Mouse (Mus musculus) neural tube, embryonic 12.5 days (tissue): ENCODE measurements around the gene Fgf13. TPM values are rescaled to one million over a fixed set of nuclear protein-coding genes. Genes with fewer than 3 reads are reported as not detected.

Experiments
- ATAC-seq: fragments of 200-750 bp; cut with Nextera tagmentation; 2 replicates; pipeline ENCODE4 v1.8.0; 2017; ENCODE audit warnings: low read depth, mild to moderate bottlenecking, moderate TSS enrichment, moderate library complexity; ENCODE audit not compliant: low FRiP score
- H3K27ac ChIP-seq: fragments of 300-500 bp; sonication (generic); 2 replicates; pipeline ENCODE4 v1.5.1; 2016
- H3K27me3 ChIP-seq: fragments of 300-500 bp; sonication (generic); replicated peaks from 2 replicates; pipeline ENCODE4 v1.6.1; 2016; ENCODE audit warnings: mild to moderate bottlenecking
- H3K36me3 ChIP-seq: fragments of 300-500 bp; sonication (generic); 2 replicates; pipeline ENCODE4 v1.6.1; 2016; ENCODE audit warnings: mild to moderate bottlenecking
- H3K4me1 ChIP-seq: fragments of 300-500 bp; sonication (generic); 2 replicates; pipeline ENCODE4 v1.6.1; 2016
- H3K4me2 ChIP-seq: fragments of 300-500 bp; sonication (generic); replicated peaks from 2 replicates; pipeline ENCODE4 v1.6.1; 2016; ENCODE audit warnings: mild to moderate bottlenecking
- H3K4me3 ChIP-seq: fragments of 300-500 bp; sonication (generic); 2 replicates; pipeline ENCODE4 v1.5.1; 2016
- H3K9ac ChIP-seq: fragments of 300-500 bp; sonication (generic); 2 replicates; pipeline ENCODE4 v1.6.1; 2016; ENCODE audit warnings: mild to moderate bottlenecking
- H3K9me3 ChIP-seq: fragments of 300-500 bp; sonication (generic); 2 replicates; pipeline ENCODE4 v1.6.1; 2016; ENCODE audit warnings: mild to moderate bottlenecking
- WGBS: fragments of 180-500 bp; shearing (Covaris S2); methylation state at CpG from one replicate; pipeline ENCODE4 v1.1.7; 2016; 5-methylcytosine and 5-hydroxymethylcytosine counted together
- polyA plus RNA-seq: library from polyadenylated mRNA; unstranded; fragments of >200 nt; fragmentation: Nextera tagmentation; extraction: Ambion mirVana; gene quantifications from 2 replicates; pipeline ENCODE4 v1.2.1, GENCODE M21; 2016

The Fgf13 gene
- polyA plus RNA-seq, 1 experiment from 2014 or later = 131 TPM

DNA sequence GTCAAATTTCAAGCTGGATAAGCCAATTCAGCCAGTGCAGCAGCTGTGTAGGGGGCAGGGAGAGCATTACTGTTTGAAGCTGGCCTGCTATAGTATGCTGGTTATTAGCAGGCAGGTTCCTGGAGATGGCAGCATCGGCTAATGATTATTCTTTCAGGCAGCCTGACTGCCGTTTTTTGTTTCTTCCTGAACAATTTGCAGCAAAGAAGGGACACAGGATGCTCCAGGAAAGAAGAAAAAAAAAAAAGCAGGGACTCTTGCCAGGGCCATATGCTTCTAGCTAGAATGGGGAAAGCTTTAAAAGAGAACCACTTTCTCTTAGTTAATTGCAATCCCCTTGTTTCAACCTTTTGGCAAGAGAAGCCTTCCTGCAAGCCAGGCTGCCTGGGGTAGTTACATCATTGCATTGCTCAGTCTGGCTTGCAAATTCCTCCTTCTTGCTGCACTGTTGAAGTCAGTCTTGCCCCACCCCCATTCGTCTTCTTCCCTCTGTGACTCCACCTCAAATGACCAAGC lies 388.7 kb downstream of the Fgf13 start:
- Histone ChIP-seq H3K4me3 (no peak overlapping the region), H3K27ac (no peak overlapping the region), H3K9me3 (no peaks in the 10 kb centered on the region), H3K4me2 (no peak overlapping the region), H3K9ac (no peak overlapping the region), H3K4me1 (no peaks in the 10 kb centered on the region), H3K27me3 (no peaks in the 10 kb centered on the region), H3K36me3 (no peaks in the 10 kb centered on the region)
- WGBS = 17% methylated on average over 3 of the region's 3 CpGs
- peak; percentile 81 for ATAC-seq

DNA sequence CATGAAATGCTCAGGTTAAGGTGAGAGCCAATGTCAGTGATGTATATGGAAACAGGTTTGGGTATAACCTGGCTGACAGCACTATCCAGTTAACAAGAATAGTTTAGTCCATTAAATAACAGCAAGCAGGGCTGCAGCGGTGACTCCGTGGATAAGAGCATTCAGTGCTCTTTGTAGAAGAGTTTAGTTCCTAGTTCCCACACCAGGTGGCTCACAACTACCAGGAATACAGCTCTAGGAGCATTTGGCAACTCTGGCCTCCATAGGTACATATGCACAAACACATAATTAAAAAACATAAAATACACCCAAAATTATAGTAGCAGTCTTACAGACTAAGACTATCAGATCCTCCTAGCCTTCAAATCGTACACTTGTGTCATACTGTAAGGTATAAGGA lies 390.2 kb downstream of the Fgf13 start:
- no peak overlapping the region for H3K27ac ChIP-seq
- 67% methylated on average over 3 of the region's 3 CpGs for WGBS
- H3K4me3 ChIP-seq = no peak overlapping the region
- H3K9me3 ChIP-seq = no peaks in the 10 kb centered on the region
- H3K9ac ChIP-seq = no peak overlapping the region
- H3K36me3 ChIP-seq = no peaks in the 10 kb centered on the region
- no peak overlapping the region for H3K4me2 ChIP-seq
- H3K4me1 ChIP-seq = no peaks in the 10 kb centered on the region
- ATAC-seq = no peak
- no peaks in the 10 kb centered on the region for H3K27me3 ChIP-seq

DNA sequence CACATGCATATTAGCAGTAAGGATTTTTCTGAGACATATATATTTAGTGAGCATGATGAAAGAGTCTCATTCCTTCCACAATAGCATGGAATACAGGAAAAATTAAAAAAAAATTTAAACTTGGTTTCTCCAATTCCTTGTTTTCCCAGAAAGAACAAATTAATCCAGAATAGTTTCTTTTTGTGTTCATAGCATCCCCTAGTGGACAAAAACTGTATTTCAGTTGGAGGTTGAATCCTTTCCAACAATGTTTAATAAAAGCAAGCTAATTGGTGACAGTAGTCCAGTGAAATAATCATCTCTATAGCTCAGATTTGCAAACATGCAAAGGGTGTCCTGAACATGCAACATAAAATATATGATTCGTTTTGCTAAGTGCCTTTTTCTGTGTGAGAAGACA lies 395.7 kb downstream of the Fgf13 start:
- Histone ChIP-seq H3K4me2 (no peak overlapping the region), H3K9ac (no peak overlapping the region), H3K27ac (no peak overlapping the region), H3K27me3 (no peaks in the 10 kb centered on the region), H3K4me1 (no peaks in the 10 kb centered on the region), H3K36me3 (no peaks in the 10 kb centered on the region), H3K4me3 (no peak overlapping the region), H3K9me3 (no peaks in the 10 kb centered on the region)
- WGBS = 7% methylated on average over 1 of the region's 1 CpGs
- ATAC-seq = no peak

DNA sequence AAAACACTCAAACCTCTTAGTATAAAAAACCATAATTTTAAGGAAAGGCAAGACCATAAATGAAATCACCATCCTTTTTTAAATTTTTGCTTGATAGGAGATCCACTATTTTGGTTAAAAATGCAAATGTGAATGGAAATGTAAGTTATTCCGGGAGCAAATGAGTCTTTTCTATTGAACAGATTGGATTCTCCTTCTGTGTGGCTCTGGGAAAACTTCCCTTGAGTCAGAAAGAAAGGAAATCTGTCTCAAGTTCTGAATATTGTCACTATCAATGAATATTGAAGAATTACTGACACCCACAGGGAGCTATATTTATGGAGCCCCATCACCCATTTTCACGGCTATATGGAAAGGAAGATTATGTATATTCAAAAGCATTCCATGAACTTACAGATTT lies 401.1 kb downstream of the Fgf13 start:
- no peaks in the 10 kb centered on the region for H3K27me3 ChIP-seq
- H3K36me3 ChIP-seq = no peaks in the 10 kb centered on the region
- no peaks in the 10 kb centered on the region for H3K4me1 ChIP-seq
- 85% methylated on average over 2 of the region's 2 CpGs for WGBS
- ATAC-seq = no peak
- H3K4me2 ChIP-seq = no peak overlapping the region
- H3K9ac ChIP-seq = no peak overlapping the region
- H3K9me3 ChIP-seq = no peaks in the 10 kb centered on the region
- no peak overlapping the region for H3K4me3 ChIP-seq
- H3K27ac ChIP-seq = no peak overlapping the region

DNA sequence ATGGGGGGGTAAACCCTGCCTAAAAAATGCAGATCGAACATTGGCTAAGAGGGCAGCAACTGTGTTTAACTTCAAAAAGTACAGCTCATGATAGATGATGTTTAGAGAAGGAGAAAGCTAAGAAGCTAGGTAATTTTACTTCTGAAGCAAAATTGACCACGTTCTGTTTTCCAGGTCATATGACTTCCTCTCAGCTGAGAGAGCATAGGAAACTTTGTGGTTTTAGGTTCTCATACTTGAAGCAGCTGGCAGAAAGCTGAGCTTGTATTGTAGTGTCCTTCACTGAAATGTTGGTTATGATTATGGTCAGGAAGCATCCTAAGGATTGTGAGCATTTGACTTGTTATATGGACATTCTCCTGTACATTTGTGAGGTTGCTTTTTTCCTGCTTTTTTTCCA lies 425.9 kb downstream of the Fgf13 start:
- H3K27me3 ChIP-seq = no peaks in the 10 kb centered on the region
- H3K27ac ChIP-seq = no peak overlapping the region
- H3K4me3 ChIP-seq = no peak overlapping the region
- no peak overlapping the region for H3K4me2 ChIP-seq
- H3K4me1 ChIP-seq = no peaks in the 10 kb centered on the region
- no peaks in the 10 kb centered on the region for H3K36me3 ChIP-seq
- no peak overlapping the region for H3K9ac ChIP-seq
- ATAC-seq = no peak
- WGBS = 72% methylated on average over 2 of the region's 2 CpGs
- H3K9me3 ChIP-seq = no peaks in the 10 kb centered on the region

DNA sequence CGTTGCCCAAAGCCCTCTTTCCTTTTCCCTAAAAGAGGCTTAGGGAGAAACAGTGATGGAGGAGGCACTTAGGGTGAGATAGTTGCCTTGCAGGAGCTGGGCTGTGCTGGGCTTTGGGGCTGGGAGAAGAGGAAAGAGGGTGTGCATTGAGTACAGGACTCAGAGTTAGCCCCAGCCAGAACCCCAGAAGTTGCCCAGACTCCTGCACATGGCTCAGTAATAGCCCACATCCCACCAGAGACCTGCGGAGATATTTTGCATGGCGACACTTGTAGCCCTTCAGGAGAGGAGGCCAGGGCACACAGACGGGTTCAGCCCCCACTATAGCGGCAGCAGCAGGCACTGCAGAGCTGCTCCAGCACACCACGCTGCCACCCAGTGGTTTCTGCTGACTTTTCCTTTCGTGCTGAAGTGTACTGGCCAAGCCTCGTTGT lies 432.9 kb downstream of the Fgf13 start:
- Histone ChIP-seq H3K27me3 (no peaks in the 10 kb centered on the region), H3K36me3 (no peaks in the 10 kb centered on the region), H3K9ac (no peak overlapping the region; the same call in 1 of the 2 replicates), H3K4me3 (peak overlapping the region; percentile 53), H3K4me2 (peak overlapping the region; percentile 78), H3K4me1 (no peaks in the 10 kb centered on the region), H3K9me3 (no peaks in the 10 kb centered on the region), H3K27ac (no peak overlapping the region)
- WGBS = 24% methylated on average over 8 of the region's 8 CpGs
- peak; percentile 83 for ATAC-seq

DNA sequence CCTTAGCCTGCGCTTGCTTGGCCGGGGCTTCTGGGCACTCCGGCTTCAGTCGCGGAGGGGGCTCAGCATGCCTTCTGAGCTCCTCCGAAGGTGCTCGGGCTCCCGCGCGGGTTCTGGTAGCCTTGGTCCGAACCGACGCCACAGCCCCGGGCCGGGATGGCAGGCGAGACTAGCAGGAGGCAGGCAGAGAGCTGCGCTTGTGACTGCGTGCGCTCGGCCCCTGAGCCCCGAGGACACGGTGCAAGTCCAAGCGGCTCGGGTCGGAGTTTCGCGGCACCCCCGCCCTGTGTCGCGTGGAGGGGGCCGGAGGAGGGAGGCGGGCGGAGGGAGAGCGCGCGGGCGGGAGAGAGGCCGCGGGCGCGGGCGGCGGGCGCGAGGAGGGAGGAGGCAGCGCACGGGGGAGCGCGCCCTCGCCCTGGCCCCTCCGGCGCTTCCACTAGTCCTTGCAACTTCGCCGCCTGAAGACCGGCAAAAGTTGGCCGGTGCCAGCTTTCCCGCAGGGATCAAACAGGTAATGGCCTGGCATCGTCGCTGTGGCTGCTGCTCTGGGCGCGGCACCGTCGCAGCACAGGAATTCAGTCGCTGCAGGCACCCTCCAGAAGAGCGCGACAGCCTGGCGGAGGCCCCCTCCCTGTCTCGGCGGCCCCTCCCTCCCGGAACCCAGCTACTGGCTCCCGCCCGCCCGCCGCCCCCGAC lies 433.6 kb downstream of the Fgf13 start:
- 26% methylated on average over 52 of the region's 75 CpGs for WGBS
- H3K27ac ChIP-seq = no peak overlapping the region

DNA sequence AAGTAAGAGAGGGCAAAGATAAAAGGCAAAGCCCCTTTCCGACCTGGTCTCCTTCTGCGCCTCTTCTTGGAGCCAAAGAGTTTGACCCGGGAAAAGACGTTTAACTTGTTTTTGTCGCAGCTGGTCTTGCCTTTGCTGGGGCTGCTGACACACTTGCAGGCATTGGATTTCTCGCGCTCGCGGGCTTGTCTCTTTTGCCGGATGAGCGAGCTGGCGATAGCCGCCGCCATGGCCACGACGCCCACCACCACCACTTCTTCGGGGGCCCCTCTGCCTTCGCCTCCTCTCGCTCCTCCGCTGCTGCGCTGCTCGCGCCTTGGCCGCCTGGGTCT lies 434.1 kb downstream of the Fgf13 start:
- H3K9me3 ChIP-seq = no peaks in the 10 kb centered on the region
- no peaks in the 10 kb centered on the region for H3K36me3 ChIP-seq
- H3K27ac ChIP-seq = no peak overlapping the region
- H3K4me3 ChIP-seq = peak overlapping the region; percentile 53
- 24% methylated on average over 24 of the region's 24 CpGs for WGBS
- no peaks in the 10 kb centered on the region for H3K27me3 ChIP-seq
- no peaks in the 10 kb centered on the region for H3K4me1 ChIP-seq
- H3K4me2 ChIP-seq = peak overlapping the region; percentile 78
- peak overlapping the region; percentile 57 for H3K9ac ChIP-seq
- ATAC-seq = peak; percentile 46

More for the DNA sequence above, 433.6 kb downstream of the Fgf13 start:
- Histone ChIP-seq H3K9me3 (no peaks in the 10 kb centered on the region), H3K4me3 (peak overlapping the region; percentile 53), H3K27me3 (no peaks in the 10 kb centered on the region), H3K36me3 (no peaks in the 10 kb centered on the region), H3K9ac (peak overlapping the region; percentile 57), H3K4me2 (peak overlapping the region; percentile 78), H3K4me1 (no peaks in the 10 kb centered on the region)
- peak; percentile 80 for ATAC-seq

DNA sequence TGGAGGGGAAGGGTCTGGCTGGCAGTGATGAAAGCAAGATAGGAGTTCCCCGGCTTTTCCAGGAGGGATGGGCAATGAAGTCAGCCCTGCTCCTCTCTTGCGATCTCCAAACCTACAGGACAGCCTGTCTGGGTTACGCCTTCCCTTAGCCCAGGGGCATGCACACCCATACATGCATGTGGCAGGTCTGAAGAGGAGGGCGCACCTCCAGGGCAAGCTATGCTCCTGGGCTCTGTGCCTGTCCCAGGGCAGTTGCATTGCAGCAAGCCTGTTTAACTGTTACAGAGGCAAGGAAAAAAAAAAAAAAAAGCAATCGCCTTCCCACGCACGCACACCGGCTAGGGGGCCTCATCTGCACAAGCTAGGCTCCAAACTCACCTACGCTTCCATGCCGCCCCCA lies 434.5 kb downstream of the Fgf13 start:
- Histone ChIP-seq H3K9me3 (no peaks in the 10 kb centered on the region), H3K27ac (no peak overlapping the region), H3K4me3 (peak overlapping the region; percentile 53), H3K36me3 (no peaks in the 10 kb centered on the region), H3K4me2 (peak overlapping the region; percentile 78), H3K27me3 (no peaks in the 10 kb centered on the region), H3K9ac (peak overlapping the region; percentile 57; the same call in 1 of the 2 replicates), H3K4me1 (no peaks in the 10 kb centered on the region)
- peak; percentile 2; the same call in 1 of the 2 replicates for ATAC-seq
- 21% methylated on average over 10 of the region's 10 CpGs for WGBS

DNA sequence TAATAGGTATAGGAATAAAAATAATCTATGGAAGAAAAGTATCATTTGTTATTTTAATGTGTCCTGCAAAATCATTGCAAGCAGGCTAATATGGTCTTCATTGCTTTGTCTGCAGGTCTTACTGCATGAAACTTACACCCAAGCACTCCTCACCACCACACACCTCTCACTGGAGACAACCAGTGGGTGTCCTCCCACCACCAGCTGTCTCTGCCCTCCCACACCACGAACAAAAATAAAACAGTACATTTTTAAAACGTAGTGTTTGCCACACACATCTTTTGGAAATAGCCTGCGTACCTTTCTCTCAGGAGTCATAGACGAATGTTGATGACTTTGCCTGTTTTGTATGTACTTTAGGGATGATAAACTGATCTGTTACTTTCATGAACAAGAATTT lies 441.2 kb downstream of the Fgf13 start:
- H3K4me2 ChIP-seq = no peak overlapping the region
- no peaks in the 10 kb centered on the region for H3K9me3 ChIP-seq
- no peak for ATAC-seq
- 81% methylated on average over 4 of the region's 4 CpGs for WGBS
- no peak overlapping the region for H3K9ac ChIP-seq
- H3K36me3 ChIP-seq = no peaks in the 10 kb centered on the region
- H3K4me3 ChIP-seq = no peak overlapping the region
- no peaks in the 10 kb centered on the region for H3K4me1 ChIP-seq
- H3K27me3 ChIP-seq = no peaks in the 10 kb centered on the region
- no peak overlapping the region for H3K27ac ChIP-seq

DNA sequence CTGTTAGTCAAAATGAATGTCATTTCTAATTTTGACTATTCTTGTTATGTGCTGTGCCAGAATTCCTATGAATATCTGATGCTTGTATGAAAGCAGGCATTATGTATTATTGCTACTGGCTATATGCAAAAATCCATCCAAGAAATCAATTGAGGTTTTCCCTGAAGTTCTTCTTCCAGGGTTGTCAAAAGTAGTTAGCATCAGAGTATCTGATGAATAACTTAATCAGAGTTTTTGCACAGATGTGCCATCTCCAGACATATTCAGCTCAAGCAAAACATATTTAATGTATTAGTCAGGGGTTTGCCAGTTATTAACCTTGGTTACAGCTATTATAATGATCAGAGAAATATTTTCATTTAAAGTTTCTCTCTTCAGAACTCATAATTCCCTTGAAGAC lies 454.7 kb downstream of the Fgf13 start:
- H3K27ac ChIP-seq = no peak overlapping the region
- no peak overlapping the region for H3K4me2 ChIP-seq
- no peak overlapping the region for H3K9ac ChIP-seq
- ATAC-seq = no peak
- H3K27me3 ChIP-seq = no peaks in the 10 kb centered on the region
- H3K4me1 ChIP-seq = no peaks in the 10 kb centered on the region
- no peaks in the 10 kb centered on the region for H3K36me3 ChIP-seq
- no peaks in the 10 kb centered on the region for H3K9me3 ChIP-seq
- H3K4me3 ChIP-seq = no peak overlapping the region

DNA sequence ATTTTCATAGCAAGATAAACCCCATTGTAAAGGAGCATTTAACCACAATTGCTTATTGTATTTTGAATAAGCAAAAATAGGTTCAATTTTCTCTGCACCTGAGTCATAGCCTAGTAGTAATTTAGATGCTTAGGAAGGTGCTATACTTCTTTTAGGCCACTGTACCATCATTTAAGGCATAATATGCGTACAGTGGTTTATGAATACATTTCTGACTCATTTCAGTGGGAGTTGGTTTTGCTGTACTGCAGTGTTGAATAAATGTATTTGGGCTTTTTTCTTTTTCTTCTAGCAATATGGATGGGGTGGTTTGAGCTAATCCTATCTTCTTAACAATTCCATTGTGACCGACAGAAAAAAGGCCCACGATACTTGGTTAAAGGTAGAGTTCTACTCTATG lies 481.9 kb downstream of the Fgf13 start:
- 94% methylated on average over 3 of the region's 3 CpGs for WGBS
- Histone ChIP-seq H3K36me3 (no peaks in the 10 kb centered on the region), H3K27me3 (no peaks in the 10 kb centered on the region), H3K27ac (no peak overlapping the region), H3K4me2 (no peak overlapping the region), H3K4me3 (no peak overlapping the region), H3K9ac (no peak overlapping the region), H3K4me1 (no peaks in the 10 kb centered on the region), H3K9me3 (no peaks in the 10 kb centered on the region)
- ATAC-seq = no peak

DNA sequence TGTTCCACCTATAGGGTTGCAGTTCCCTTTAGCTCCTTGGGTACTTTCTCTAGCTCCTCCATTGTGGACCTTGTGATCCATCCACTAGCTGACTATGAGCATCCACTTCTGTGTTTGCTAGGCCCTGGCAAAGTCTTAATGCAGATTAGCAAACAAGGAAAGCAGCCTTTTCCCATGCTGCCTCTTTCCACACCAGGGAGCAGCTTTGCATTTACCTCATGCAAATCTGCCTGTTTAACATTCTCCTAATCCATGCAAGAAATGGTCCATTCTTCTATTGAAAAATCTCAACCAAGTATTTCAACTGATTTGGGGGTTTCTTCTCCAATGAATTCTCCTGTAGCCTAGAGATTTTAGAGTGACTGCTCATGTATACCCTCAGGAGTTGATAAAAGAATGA lies 487.4 kb downstream of the Fgf13 start:
- no peaks in the 10 kb centered on the region for H3K27me3 ChIP-seq
- no peak overlapping the region for H3K27ac ChIP-seq
- H3K9ac ChIP-seq = no peak overlapping the region
- no peaks in the 10 kb centered on the region for H3K9me3 ChIP-seq
- H3K4me1 ChIP-seq = no peaks in the 10 kb centered on the region
- no peak overlapping the region for H3K4me3 ChIP-seq
- H3K4me2 ChIP-seq = no peak overlapping the region
- no peaks in the 10 kb centered on the region for H3K36me3 ChIP-seq
- no peak for ATAC-seq
